Mouse (Mus musculus) myocyte (in vitro differentiated cells): ENCODE measurements around the gene Fstl4.

Source experiments
- E2F4 ChIP-seq: IDR thresholded peaks from one replicate; pipeline ENCODE4 v1.6.1; 2011; ENCODE audit warnings: mild to moderate bottlenecking, control low read depth, moderate library complexity; ENCODE audit not compliant: insufficient read depth
- POLR2A ChIP-seq: IDR thresholded peaks from one replicate; pipeline ENCODE4 v1.6.1; 2011; ENCODE audit warnings: low read depth, mild to moderate bottlenecking, control low read depth, moderate library complexity; ENCODE audit not compliant: insufficient read length
- USF1 ChIP-seq: IDR thresholded peaks from one replicate; pipeline ENCODE4 v1.6.1; 2011; ENCODE audit warnings: low read depth, mild to moderate bottlenecking, control low read depth, moderate library complexity

DNA sequence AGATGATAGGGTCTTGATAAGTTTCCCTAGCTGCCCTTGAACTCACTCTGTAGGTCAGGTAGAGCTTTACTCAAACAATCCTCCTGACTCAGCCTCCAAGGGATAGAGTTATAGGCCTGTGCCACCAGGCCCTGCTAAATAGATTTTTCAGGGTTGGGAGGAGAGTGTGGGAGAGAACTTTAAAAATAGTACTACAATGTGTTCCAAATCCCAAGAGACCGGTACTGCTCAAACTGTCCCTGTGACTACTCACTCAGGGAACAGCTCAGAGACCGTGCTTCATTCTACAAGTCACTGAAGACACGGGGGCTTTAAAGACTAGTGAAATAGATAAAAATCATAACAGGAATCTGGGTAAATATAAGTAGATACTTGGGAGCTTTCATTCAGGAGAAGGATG lies 190.6 kb downstream of the Fstl4 start:
- no peak for TF ChIP-seq USF1
- TF ChIP-seq POLR2A, result no peak
- no peak for TF ChIP-seq E2F4
